Mouse (Mus musculus): Measurements from ENCODE around the gene Glis2.

- TF ChIP-seq CTCF (conservative IDR thresholded peaks at IDR 0.05 in 1 of 2, IDR thresholded peaks at IDR 0.05 in 1 of 2; ENCODE audit: low read depth in 2 of 2, low read length in 2 of 2): 0 out of 4 replicates have a peak, but pooled peaks of 1 of the 2 experiments have one; percentile 15
- TF ChIP-seq EP300 (IDR thresholded peaks at IDR 0.05; ENCODE audit: low read length): no peak
- TF ChIP-seq USF1 (IDR thresholded peaks at IDR 0.05; ENCODE audit: low read depth, low read length): no peak
- no peak for TF ChIP-seq POLR2A (IDR thresholded peaks at IDR 0.05; ENCODE audit: low read depth, low read length)
- TF ChIP-seq ZC3H11A (IDR thresholded peaks at IDR 0.05; ENCODE audit: low read depth, low read length): no peak
- TF ChIP-seq E2F4 (IDR thresholded peaks at IDR 0.05; ENCODE audit: insufficient replicate concordance, low read depth, low read length): no peak
- TF ChIP-seq RCOR1 (conservative IDR thresholded peaks at IDR 0.05; ENCODE audit: low read depth, low read length): no peak
- TF ChIP-seq IRF4 (IDR thresholded peaks at IDR 0.05; ENCODE audit: low read depth, low read length): no peak
- TF ChIP-seq MYC (IDR thresholded peaks at IDR 0.05; ENCODE audit: low read depth, low read length): no peak
Observed at GRCm38 (mm10) chr16:4576873-4577272, 17.6 kb upstream of the Glis2 start.

All from CH12.LX (cell line).